Mouse (Mus musculus): ENCODE data around the gene Ssbp4. TPM values are rescaled to one million over a fixed set of nuclear protein-coding genes. Genes with fewer than 3 reads are reported as not detected.
A peak's percentile ranks its signal among the peaks of the same experiment; 100 is the strongest.

Ssbp4 gene
- total RNA-seq (2021) (100 to 1,000 TPM in 1 of 2 experiments, 10 to 100 TPM in 1; 76.2 to 110 TPM), polyA plus RNA-seq (2012; rRNA removed) (476 and 593 TPM in 2 replicates)
- long read RNA-seq, transcript Ssbp4-201 (17 exons, 1,475 nt) = major isoform, 45 of 134 reads
- long read RNA-seq, partial matches to known transcripts = 30 of 134 reads
- long read RNA-seq, other reads (novel, unspliced or antisense) = 58 of 134 reads

DNA sequence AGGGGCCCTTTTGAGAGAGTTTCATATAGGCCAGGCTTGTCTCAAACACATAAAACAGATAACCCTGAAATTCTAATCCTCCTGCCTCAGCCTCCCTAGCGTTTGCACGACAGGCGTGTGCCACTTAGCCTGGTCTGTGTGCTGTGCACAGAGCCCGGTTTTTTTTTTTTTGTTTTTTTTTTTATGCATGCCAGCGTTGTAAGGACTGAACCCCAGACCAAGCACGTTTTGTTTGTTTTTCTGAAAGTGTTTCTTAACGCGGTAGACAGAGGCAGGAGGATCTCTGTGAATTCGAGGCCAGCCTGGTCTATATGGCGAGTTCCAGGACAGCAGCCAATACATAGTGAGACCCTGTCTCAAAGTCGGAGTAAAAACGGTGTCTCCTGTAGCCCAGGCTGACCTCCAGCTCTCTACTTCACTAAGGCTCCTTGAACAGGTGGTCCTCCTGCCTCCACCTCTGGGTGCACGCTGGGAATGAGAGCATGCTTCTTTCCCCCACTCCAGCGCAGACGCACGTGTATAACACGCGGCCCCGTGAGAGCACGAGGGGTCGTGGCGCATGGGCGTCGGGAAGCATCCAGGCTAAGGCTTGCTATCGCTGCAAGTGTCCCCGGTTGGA lies at the start of gene Ssbp4:
Gene Ssbp4 (minus strand): TSS at position 124 of the 619 bp plus-strand sequence.
- DNase-seq = no peak

GRCm38 (mm10) chr8:70657739-70658138 lies 49.1 kb upstream of the Ssbp4 start:
- DNase-seq = peak; percentile 89

- DNase-seq = no peak
Observed at GRCm38 (mm10) chr8:70657214-70657613, 48.5 kb upstream of the Ssbp4 start.

- DNase-seq = no peak
Observed at GRCm38 (mm10) chr8:70656193-70656790, 47.6 kb upstream of the Ssbp4 start.

DNA sequence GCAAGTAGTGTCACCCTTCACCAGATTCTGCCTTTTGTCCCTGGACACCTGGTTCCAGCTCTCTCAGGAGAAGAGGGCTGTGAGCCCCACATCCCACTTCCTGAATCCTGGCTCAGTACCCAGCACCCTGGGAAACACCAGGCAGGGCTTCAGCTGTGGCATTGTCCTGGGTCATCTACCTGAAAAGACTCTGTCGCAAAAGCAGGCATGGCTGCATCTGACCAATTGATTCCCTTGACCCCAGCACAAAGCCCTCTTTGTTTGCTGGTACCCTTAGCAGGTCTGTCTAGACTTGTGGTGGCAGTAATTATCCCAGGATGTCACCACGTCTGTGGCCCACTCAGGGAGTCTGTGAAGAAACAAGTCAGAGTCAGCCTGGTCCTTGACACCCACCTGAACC lies 46.8 kb upstream of the Ssbp4 start:
- no peak for DNase-seq

- DNase-seq = no peak
Observed at GRCm38 (mm10) chr8:70654121-70654520, 45.4 kb upstream of the Ssbp4 start.

DNA sequence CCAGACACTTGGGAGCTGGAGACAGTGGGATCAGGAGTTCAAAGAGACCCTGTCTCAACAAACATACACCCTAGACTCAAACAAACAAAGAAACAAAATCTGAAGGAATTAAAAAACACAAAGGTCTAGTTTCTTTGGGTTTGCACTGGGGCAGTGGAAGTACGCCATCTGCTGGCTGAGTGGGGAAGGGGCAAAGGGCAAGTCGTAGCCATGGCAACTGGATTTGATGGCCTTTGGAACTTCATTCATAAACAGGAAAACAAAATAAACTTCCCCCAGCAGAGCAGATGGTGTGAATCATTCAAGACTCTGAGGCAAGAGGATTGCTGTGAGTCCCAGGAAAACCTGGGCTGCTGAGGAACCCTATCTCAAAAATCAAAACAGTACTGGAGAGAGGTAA lies 44.6 kb upstream of the Ssbp4 start:
- DNase-seq = peak; percentile 77

- no peak for DNase-seq
Observed at GRCm38 (mm10) chr8:70650351-70650750, 41.7 kb upstream of the Ssbp4 start.

- peak; percentile 91 for DNase-seq
Observed at GRCm38 (mm10) chr8:70649324-70649723, 40.7 kb upstream of the Ssbp4 start.

DNA sequence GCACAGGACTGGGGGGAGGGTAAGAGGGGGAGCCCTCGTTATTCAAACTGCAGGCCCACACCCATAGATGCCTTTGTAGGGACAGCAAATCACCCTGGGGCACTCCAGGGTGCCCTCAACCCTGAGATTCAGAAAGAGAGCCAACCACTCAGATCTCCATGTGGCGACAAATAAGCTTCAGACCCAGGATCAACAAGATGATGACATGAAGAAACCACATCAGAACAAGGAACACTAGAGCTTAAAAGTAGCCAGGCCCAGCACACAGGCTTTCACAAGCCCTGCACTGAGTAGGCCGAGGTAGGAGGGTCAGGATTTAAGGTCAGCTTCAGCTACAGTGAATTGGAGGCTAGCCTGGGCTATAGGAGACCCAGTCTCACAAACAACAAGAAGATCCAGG lies 40.2 kb upstream of the Ssbp4 start:
- no peak for DNase-seq

- DNase-seq = peak; percentile 48
Observed at GRCm38 (mm10) chr8:70648164-70648442, 39.4 kb upstream of the Ssbp4 start.

DNA sequence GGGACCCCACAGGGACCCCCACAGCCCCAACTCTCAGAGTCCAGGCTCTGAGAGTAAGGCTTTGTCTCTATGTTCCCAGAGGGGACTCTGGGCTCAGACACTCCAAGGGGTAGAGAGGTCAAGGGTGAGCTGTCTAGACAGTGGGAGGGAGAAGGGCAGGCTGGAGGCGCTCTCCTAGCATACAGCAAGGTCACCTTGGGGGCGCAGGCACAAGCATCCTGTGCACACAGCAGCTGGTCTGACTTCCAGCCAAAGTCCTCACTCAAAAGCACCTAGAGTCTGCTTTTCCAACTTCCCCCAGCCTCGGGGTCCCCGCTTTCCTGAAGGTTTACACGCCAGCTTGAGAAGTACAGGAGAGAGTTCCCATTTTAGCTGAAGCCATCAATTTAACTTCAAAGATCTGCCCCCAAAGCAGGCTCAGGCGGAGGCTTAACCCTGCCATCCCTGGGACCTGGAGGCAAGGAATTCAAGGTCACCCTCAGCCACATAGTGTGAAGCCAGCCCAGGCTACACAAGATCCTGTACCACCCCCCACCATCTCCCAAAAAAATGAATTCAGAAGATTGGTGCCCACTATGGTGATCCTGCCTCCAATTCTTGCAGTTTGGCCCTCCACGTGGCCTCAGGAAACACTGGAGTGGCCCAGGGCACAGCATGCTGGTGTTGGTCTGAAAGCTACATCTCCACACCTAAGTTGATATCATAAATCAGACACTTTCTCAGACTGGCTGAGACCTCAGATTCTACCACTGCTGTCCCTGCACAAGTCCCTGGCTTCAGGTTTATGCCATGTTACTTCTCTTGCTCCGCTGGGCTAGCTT lies 38.9 kb upstream of the Ssbp4 start:
- DNase-seq = peak; percentile 64

DNA sequence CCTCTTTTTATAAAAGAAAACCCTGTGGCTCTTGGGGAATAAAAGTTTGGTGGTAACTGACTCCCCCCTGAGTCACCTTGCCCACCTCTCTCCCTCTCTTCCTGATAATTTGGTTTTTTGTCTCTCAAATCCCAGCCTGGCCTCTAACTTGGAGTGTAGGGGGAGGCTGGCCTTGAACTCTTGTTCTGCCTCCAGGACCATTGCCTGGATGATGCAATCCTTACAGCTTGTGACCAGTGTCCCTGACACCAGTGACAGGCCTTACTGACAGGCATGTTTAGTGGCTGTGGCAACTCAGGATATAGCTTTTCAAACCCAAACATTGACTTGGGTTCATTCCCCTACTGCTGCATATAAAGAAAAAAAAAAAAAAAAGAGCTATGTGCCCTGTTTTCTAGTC lies 38.1 kb upstream of the Ssbp4 start:
- DNase-seq = peak; percentile 84

DNA sequence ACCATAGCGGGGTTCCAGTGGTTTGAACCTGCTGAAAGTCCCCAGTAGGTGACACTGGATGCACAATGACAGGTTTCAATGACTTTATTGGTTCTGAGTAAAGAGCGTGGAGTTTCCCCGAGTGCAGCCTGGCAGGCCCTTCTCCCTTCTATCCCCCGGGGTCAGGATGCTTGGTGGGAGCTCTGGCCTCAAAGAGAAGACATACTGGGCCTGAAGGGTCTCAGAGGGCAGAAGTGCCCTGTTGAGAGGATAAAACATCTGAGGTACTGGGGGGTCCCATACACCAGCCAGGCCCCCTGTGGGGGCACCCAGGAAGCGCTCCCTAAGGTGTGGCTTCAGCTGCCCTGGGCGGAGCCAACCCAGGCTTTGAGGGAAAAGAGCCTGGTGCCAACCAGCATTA lies 37.7 kb upstream of the Ssbp4 start:
- DNase-seq = no peak

DNA sequence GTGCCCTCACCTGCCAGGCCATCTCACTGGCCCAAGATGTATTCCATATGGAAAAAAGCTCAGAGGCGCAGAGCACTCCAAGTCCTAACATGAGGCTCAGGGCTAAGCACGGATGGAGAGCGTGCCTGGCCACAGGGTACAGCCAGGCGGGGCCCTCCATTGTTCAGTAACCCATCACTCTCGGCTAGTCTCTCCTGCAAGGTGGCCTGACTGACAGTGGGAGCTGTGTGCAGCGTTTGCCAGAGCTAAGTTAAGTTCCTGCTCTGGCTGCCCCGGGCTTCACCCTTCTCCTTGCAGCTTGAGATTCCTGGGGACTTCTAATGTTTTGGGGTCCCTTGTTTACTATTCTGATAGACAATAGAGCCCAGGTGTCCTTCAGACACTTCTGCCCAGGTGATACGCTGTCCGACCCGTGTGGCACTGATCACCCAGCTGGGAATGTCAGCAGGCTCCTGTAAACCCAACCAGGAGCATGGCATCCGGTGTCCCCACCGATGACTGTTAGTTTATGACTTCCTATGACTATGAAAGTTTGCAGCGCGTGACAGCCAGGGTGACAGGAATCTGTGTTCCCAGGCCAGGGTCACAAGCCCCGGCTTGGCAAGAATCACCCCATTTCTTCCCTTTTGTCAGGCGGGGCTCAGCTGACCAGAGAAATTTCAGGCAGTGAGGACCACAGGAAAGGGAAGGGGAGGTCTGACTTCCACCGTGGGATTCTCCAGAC lies 37.0 kb upstream of the Ssbp4 start:
- peak; percentile 83 for DNase-seq

DNA sequence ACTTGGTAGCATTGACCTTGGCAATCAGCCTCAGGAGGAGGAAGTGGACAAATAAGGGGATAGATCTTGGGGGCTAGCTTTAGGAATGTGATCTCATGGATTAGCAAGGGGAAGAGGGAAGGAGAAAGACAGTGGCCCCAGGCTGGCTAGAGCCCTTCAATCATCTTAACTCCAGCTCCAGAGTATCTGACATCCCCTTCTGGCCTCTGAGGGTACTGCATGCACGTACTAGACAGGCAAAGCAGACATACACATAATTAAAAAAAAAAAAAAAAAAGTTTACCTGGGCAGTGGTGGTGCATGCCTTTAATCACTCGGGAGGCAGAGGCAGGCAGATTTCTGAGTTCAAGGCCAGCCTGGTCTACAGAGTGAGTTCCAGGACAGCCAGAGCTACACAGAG lies 35.4 kb upstream of the Ssbp4 start:
- no peak for DNase-seq

- no peak for DNase-seq
Observed at GRCm38 (mm10) chr8:70643019-70643418, 34.3 kb upstream of the Ssbp4 start.

DNA sequence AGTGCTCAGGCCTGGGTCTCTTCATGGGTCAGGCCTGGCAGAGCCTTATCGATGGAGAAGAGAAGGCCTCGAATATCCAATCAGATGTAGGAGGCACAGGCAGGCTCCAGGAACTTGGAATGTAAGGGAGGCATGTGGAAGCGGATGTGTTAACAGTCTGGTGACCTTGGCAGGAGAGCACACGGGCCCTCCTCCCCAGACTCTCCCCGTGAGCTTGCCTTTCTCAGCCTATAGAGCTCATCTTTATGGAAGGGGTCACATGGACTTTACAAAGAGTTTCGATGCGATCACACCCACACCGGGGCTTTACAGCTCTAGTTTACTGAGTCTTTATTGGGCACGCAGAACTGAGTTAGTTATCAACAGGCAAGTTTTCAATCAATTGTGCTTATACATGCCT lies 30.1 kb upstream of the Ssbp4 start:
- DNase-seq = no peak

DNA sequence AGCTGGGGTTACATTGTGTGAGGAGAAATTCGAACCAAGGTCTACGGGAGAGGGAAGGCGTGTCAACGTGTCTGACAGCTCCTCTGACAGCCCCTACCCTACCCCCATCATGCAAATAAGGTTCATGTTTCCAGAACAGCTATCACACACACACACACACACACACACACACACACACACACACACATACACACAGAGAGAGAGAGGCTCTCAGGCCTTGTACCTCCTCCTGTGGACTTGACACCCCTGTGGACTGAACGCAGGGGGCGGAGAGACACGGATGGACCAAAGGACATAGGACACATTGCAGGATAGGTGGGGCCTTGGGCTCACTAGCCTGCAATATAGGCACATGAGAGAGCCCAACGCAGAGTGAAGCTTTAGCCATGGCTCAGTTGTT lies 28.2 kb upstream of the Ssbp4 start:
- no peak for DNase-seq

DNA sequence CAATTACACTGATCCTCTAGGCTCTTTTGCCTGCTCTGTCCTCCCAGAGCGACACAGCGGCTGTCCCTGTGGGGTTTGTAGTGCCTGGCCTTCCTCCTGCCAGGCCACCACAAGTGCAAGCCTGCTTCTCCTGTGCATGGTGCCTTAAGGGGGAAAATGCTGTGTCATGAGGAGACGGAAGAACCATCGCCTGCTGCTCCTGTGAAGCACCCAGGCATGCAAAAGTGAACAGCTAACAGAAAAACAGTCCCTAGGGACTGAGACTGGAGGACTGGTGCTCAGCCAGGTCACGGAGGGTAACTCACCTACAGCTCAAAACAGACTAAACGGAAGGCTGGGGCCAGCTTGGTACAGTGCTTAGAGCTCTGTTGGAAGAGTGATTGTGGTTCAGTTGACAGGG lies 26.9 kb upstream of the Ssbp4 start:
- DNase-seq = no peak

GRCm38 (mm10) chr8:70634066-70634465 lies 25.4 kb upstream of the Ssbp4 start:
- peak; percentile 83 for DNase-seq

GRCm38 (mm10) chr8:70632346-70632892 lies 23.7 kb upstream of the Ssbp4 start, which contains the start of gene Gdf15:
Gene Gdf15 (minus strand): TSS chr8:70632456.
- no peak for DNase-seq
